ENCODE assay signal across 21 mouse cellular contexts in genomic region chr11:109908207-109909031, GRCm38 (mm10).
A peak's percentile ranks its signal among the peaks of the same experiment; 100 is the strongest.
DNase-seq lines count a peak whose midpoint lies in the region; ATAC-seq and TF ChIP-seq lines count a peak whose summit lies in the region.
"Had no signal": no experiment of that assay in that cellular context is flagged by ENCODE, and none has a peak within 500 bp of the region (broad histone marks: within the 10 kb centered on the region; RNA-seq: fewer than 3 reads in every experiment).

No protein-coding gene starts in this region.

- no peaks in the 10 kb centered on the region for H3K27me3 ChIP-seq in lung, postnatal 0 days (replicated peaks; ENCODE audit: insufficient read depth, low read length)
- H3K27me3 ChIP-seq: embryonic facial prominence, embryonic 15.5 days; heart, embryonic 15.5 days; limb, embryonic 12.5 days; liver, embryonic 13.5 days; lung, embryonic 15.5 days had no signal

- intact Hi-C loops in gastrocnemius, adult 2 months (cut with DNase I) = no loop called here

- no peak overlapping the region for H3K9ac ChIP-seq in lung, postnatal 0 days (replicated peaks; ENCODE audit: low read depth)
- H3K9ac ChIP-seq: embryonic facial prominence, embryonic 15.5 days; heart, embryonic 15.5 days; limb, embryonic 12.5 days; liver, embryonic 13.5 days; lung, embryonic 15.5 days had no signal

- TF ChIP-seq CTCF in gastrocnemius, adult 2 months (IDR thresholded peaks at IDR 0.05) = no peak
- no peak for TF ChIP-seq CTCF in lung, postnatal 0 days (IDR thresholded peaks at IDR 0.05)

- H3K4me2 ChIP-seq in lung, postnatal 0 days (replicated peaks; ENCODE audit: low read depth, low read length) = no peak overlapping the region
- H3K4me2 ChIP-seq: embryonic facial prominence, embryonic 15.5 days; heart, embryonic 15.5 days; limb, embryonic 12.5 days; liver, embryonic 13.5 days; lung, embryonic 15.5 days had no signal

- 70% methylated on average over 10 of the region's 10 CpGs for WGBS in lung, postnatal 0 days

- TF ChIP-seq EP300 in lung, postnatal 0 days (IDR thresholded peaks at IDR 0.05) = no peak

- H3K27ac ChIP-seq in gastrocnemius, adult 2 months = peak overlapping the region; percentile 73; the same call in 1 of the 2 replicates
- H3K27ac ChIP-seq in lung, postnatal 0 days (ENCODE audit: low read length) = no peak overlapping the region
- H3K27ac ChIP-seq: embryonic facial prominence, embryonic 15.5 days; heart, adult 2 months; heart, embryonic 15.5 days; hindbrain, postnatal 0 days; liver, embryonic 13.5 days; lung, embryonic 15.5 days had no signal

- no peak for ATAC-seq in lung, postnatal 0 days
- peak; percentile 96 for ATAC-seq in granulocyte monocyte progenitor cell, adult 5-6 weeks (replicated peaks; ENCODE audit: poor library complexity, severe bottlenecking)
- ATAC-seq: forebrain, embryonic 16.5 days; hindbrain, postnatal 0 days; intestine, postnatal 0 days had no signal

- no peaks in the 10 kb centered on the region for H3K4me1 ChIP-seq in lung, postnatal 0 days (ENCODE audit: insufficient read depth, low read depth, low read length)
- H3K4me1 ChIP-seq: heart, embryonic 15.5 days; liver, embryonic 13.5 days; lung, embryonic 15.5 days had no signal

- no peaks in the 10 kb centered on the region for H3K9me3 ChIP-seq in lung, postnatal 0 days (ENCODE audit: low read length)
- H3K9me3 ChIP-seq: embryonic facial prominence, embryonic 15.5 days; heart, embryonic 15.5 days; liver, embryonic 13.5 days; lung, embryonic 15.5 days had no signal

- H3K36me3 ChIP-seq in lung, postnatal 0 days (ENCODE audit: insufficient read depth, low read length) = no peaks in the 10 kb centered on the region
- H3K36me3 ChIP-seq: embryonic facial prominence, embryonic 15.5 days; heart, embryonic 15.5 days; limb, embryonic 12.5 days; liver, embryonic 13.5 days; lung, embryonic 15.5 days had no signal

- H3K4me3 ChIP-seq in gastrocnemius, adult 2 months = no peak overlapping the region
- H3K4me3 ChIP-seq in lung, postnatal 0 days (ENCODE audit: low read depth, low read length) = no peak overlapping the region
- H3K4me3 ChIP-seq: embryonic facial prominence, embryonic 15.5 days; heart, adult 2 months; heart, embryonic 15.5 days; limb, embryonic 12.5 days; liver, embryonic 13.5 days; lung, embryonic 15.5 days had no signal

- no peak for DNase-seq in gastrocnemius, adult 2 months
- DNase-seq in gastrocnemius, postnatal 4 days (ENCODE audit: low spot score in 2 of 2) = no peak
- peak; percentile 43 for DNase-seq in lung, postnatal 0 days (ENCODE audit: low spot score)
- DNase-seq in lung, postnatal 14 days = no peak
- DNase-seq in thymus, postnatal 0 days (ENCODE audit: low spot score) = no peak
- no peak for DNase-seq in urinary bladder, postnatal 36 days (ENCODE audit: low spot score in 2 of 2)
- DNase-seq in layer of hippocampus, postnatal 14 days (ENCODE audit: low spot score in 2 of 2) = no peak
- DNase-seq: adrenal gland, postnatal 10 days; cerebellum, adult 9-11 months; heart, adult 2 months; kidney, postnatal 25 days; liver, embryonic 13.5 days; thymus, postnatal 36 days had no signal
